Mouse (Mus musculus) embryonic fibroblast, embryonic 13.5 days (primary cell): ENCODE results near the gene Lztr1.

Experiments
- CTCF ChIP-seq: IDR thresholded peaks from 2 replicates; pipeline ENCODE4 v1.5.1; 2011; ENCODE audit warnings: mild to moderate bottlenecking, control low read depth, low read length, moderate library complexity, borderline replicate concordance; ENCODE audit not compliant: insufficient read depth
- POLR2A ChIP-seq: IDR thresholded peaks from 2 replicates; pipeline ENCODE4 v1.6.1; 2011; ENCODE audit warnings: low read depth, mild to moderate bottlenecking, control low read depth, low read length, moderate library complexity

DNA sequence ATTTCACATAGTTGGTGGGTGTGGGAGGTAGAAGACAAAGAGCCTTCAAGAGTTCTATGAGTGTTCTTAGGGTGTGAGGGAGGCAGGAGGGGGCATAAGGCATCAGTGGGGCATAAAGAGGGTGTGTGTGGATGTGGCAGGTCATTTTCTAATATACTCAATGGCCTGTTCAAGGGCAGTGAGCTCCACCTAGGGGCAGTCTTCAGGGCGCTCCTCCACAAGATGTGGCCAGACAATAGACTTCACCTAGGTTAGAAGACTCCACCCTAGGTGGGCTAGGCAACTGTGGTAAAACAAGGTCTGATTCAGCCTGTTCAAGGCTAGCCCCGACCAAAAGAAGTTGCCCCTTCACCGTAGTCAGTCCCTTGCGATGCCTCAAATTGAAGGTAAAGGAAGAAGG is 23.8 kb downstream of the Lztr1 start:
- TF ChIP-seq CTCF (0 out of 2 replicates have a peak, but pooled peaks have one; percentile 14), POLR2A (no peak)
